Mouse (Mus musculus): ENCODE results near the gene Fosb.

- TF ChIP-seq POLR2A (IDR thresholded peaks at IDR 0.05; ENCODE audit: low read depth, low read length) (no peak), CTCF (IDR thresholded peaks at IDR 0.05; ENCODE audit: extremely low read depth, insufficient read length, insufficient replicate concordance, low read depth, low read length) (no peak)
Measured at GRCm38 (mm10) chr7:19302264-19303045, 7.4 kb downstream of the Fosb start.

Measured in small intestine, adult 2 months (tissue).